Mouse (Mus musculus): ENCODE data around the gene Hdac10.

DNA sequence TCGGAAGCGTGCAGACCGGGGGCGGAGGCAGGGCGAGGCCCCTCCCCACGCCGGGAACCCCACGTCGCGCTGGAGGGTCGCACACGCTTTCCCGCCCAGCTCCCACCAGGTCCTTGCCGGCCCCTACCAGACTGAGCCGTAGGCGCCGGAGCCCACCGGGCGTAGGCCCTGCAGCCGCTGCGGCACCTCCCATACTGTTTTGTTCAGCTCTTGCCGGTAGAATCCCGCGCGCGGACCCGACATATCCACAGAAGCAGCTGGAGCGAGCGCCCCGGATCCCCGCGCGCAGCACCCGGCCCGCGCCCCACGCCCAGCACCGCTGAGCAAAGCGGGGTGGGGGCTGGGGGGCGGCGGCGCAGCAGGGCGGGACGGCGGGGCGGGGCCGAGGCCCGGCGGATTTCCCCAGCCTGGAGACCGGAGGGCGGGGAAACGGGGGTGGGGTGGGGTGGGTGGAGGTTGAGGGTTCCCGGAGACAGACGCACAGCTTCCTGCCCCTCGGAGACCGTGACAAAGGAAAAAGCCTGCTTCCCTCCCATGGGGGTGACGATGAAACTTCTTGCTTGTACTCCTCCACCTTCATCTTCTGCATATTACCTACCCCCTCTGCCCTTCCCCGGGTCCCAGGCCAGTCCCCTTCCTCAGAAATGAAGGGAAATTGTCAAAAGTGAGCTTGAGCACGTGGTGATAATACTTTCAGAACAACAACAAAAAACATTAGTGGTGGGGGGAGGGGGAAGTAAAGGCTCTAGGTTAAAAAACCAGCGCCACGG is 21.0 kb upstream of the Hdac10 start, which contains the start of gene Mapk11:
- no peak for TF ChIP-seq CTCF (IDR thresholded peaks at IDR 0.05; ENCODE audit: extremely low read depth, insufficient read length, insufficient replicate concordance, low read depth, low read length)
- TF ChIP-seq POLR2A (IDR thresholded peaks at IDR 0.05; ENCODE audit: low read depth, low read length): no peak

All from small intestine, adult 2 months (tissue).